Mouse (Mus musculus) naive thymus-derived CD4-positive, alpha-beta T cell, adult 2 months (primary cell): ENCODE data around the gene Ndufs7.

Experiments
- DNase-seq: peaks from one replicate; pipeline ENCODE4 v3.0.0-alpha.2; 2011; ENCODE audit warnings: low read depth

Ndufs7 gene

GRCm38 (mm10) chr10:80262776-80263365 lies 13.9 kb downstream of the Ndufs7 start:
- no peak for DNase-seq

- peak; percentile 99 for DNase-seq
Measured at GRCm38 (mm10) chr10:80264341-80265148, 15.6 kb downstream of the Ndufs7 start.

DNA sequence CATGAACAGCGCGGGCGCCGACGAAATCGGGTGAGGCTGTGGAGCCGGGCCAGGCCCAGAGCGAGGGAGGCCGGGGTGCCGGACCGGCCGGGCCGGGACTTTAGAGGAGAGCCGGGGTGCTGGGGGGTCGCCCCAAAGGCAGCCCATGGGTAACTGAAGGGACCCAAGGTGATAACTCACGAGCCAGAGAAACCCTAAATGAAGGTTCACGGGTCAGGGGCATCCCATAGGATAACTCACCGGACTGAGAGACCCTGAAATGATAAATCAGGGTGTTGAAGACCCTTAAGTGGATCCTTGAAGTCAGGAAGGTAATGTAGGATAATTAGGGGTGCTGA lies 16.2 kb downstream of the Ndufs7 start:
- DNase-seq: no peak

DNA sequence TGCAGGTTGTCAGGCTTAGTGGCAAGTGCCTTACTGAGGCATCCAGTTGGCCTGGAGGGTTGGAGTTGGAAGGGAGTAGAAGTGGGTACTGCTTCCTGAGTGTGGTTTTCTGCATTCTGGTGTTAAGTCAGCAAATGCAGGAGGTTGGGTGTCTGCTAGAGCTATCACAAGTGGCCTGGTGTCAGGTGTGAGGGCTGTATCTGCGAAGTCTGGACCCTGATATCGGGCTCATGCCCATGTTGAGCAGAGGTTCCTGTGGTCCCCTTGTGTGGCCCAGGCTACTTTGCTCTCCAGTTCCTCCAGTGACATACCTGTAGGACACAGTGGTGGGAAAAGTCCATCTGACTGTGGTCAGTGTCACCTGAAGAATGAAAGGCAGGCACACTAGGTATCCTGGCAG lies 21.2 kb downstream of the Ndufs7 start:
- no peak for DNase-seq

- DNase-seq: no peak
Measured at GRCm38 (mm10) chr10:80270734-80271181, 21.8 kb downstream of the Ndufs7 start.

DNA sequence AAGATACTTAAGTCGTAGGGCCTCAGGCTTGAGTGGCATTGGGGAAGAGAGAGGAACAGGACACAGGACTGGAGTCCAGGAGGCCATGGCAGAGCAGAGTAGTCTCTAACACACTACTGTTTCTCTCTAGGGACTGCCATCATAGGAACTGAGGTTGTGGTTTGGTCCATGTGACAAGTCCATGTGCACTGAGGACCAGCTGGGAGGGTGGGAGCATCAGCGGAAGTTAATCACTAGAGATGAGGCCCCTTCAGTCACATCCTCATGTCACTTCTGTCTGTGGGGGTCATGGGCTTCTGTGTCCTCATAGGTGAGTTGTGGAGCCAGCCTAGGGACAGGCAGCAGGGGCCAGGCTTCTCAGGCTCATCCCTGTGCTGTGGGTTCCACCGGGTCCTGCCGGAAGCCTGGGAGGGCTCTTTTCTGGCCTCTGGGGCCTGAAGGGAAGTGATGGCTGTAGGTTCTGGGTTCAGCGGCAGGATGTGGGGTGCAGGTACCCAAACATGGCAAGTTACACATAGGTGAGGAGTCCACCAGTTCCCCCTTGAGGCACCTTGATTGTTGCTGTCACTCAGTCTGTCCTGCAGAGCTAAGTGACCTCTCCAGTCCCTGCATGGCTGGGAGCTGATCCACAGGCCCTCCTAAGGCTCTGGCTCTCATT lies 22.4 kb downstream of the Ndufs7 start:
- DNase-seq: peak; percentile 47

GRCm38 (mm10) chr10:80271870-80272585 lies 23.1 kb downstream of the Ndufs7 start:
- DNase-seq: no peak

DNA sequence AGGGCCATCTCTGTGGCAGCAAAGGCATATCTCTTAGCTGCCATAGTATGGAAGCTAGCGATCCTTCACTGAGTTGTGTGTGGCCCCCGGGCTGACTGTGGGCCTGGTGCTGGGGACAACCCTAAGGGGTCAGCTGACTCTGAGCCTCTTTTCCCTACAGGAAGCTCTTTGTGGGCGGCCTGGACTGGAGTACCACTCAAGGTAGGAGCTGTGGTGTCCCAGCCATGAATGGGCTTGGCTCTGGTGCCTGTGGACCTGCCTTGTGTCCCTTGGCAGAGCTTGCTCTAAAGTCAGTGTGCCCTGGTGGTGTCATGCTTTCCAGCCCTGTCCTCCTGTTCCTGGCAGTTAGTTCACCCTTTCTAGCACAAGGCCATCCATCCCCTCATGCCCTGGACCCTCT lies 24.9 kb downstream of the Ndufs7 start:
- no peak for DNase-seq

- DNase-seq: no peak
Measured at GRCm38 (mm10) chr10:80276238-80276637, 27.3 kb downstream of the Ndufs7 start.

DNA sequence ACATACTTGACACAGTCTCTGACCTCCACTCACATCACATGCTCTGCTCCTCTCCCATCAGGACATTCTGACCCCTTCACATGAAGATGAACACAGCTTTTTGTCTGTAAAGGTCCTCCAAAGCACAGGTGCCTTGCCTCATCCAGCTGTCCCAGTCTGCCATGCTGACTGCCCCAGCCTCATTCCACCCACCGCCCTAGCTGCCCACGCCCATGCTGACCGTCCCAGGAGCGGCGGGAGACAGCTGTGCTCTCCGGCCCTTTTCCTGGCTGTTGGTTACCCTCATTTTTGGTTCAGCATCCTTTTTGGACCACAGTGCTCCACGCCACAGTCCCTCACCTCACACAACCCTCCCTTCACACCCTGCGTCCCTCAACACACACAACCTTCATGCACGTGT lies 29.5 kb downstream of the Ndufs7 start:
- DNase-seq: no peak

GRCm38 (mm10) chr10:80279273-80279672 lies 30.4 kb downstream of the Ndufs7 start:
- DNase-seq: no peak

GRCm38 (mm10) chr10:80281304-80281703 lies 32.4 kb downstream of the Ndufs7 start:
- DNase-seq: no peak

- DNase-seq: no peak
Measured at GRCm38 (mm10) chr10:80281921-80282371, 33.0 kb downstream of the Ndufs7 start.

GRCm38 (mm10) chr10:80282481-80283441 lies 33.8 kb downstream of the Ndufs7 start:
- DNase-seq: no peak

DNA sequence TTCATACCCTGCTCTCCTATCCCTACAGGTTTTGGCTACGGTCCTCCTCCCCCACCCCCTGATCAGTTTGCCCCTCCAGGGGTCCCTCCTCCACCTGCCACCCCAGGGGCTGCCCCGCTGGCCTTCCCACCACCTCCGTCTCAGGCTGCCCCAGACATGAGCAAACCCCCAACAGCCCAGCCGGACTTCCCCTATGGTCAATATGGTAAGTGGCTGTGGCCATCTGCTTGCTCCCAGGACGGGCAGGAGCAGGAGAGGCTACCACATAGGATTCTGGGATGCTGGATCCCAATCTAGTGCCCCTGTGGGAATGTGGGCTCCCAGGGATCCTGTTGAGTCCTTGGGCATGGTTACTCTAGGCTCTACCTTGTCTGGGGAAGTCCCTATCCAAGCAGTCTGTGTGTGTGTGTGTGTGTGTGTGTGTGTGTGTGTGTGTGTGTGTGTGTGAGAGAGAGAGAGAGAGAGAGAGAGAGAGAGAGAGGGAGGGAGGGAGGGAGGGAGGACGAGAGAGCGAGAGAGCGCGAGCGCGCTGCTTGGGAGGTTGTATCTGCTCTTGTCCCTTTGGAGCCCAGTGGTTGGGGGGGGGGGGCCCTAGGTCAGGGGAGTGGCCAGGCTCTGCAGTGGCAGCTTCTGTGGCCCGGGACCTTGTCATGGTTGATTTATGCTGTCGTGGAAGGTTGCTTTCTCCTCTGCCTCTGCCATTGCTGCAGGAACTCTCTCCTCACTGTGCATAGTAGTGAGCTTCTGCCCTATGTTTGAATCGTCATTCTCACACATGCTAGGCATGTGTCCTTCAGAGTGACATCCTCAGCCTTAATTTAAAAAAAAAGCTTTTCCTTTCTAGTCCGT lies 36.5 kb downstream of the Ndufs7 start:
- DNase-seq: no peak

- DNase-seq: no peak
Measured at GRCm38 (mm10) chr10:80288097-80288496, 39.2 kb downstream of the Ndufs7 start.

DNA sequence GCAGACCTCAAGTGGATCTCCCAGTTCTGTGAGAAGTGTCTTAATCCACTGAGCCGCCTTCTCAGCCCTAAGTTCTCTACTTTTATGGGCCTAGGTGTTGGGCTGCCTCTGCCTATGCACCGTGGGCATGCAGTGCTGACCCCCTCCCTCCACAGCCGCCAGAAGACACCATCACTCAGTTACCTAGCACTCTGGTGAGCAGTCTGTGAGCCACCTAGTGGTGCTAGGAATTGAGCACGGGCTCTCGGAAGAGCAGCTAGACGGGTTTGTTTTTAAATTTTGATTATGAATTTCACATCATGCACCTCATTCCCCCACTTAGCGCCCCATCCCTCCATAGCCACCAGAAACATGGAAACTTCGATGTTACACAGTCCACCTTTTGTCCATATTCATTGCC lies 39.7 kb downstream of the Ndufs7 start:
- DNase-seq: no peak

DNA sequence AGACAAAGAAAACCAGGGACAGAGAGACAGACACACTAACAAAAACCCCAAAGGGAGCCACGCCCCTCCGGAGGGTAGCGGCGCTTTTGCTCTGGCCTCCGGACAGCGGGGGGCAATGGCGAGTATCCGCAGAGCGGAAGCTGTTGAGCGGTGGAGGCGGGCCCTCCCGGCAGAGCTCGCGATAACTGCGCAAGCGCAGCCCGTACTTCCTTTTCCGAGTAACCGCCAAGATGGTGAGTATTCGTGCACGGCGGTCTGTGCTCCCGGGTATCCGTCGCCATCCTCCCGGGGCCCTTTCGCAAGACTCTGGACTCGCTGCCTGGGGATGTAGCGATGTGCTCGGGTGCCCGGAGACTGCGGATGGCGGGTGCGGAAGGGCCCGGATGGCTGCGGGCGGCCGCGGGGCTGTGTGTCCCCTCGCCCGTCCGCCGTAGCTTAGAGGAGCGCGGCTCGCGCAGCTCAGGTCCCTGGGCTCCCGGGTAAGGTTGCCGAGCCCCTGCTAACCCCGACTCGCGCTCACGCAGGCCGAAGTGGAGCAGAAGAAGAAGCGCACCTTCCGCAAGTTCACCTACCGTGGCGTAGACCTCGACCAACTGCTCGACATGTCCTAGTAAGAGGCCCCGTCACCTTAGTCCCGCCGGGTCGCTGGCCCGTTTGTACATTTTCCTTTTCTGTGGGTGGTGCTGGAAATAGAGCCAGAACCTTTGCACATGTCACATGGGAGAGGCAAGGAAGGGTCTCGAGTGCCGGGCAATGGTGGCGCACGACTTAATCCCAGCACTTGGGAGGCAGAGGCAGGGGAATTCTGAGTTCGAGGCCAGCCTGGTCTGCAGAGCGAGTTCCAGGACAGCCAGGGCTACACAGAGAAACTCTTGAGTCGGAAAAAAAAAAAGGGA lies 43.6 kb downstream of the Ndufs7 start, which contains the start of gene Rps15:
Rps15 (plus strand) TSS at position 203 of the 896 bp plus-strand sequence.
- peak; percentile 98 for DNase-seq

DNA sequence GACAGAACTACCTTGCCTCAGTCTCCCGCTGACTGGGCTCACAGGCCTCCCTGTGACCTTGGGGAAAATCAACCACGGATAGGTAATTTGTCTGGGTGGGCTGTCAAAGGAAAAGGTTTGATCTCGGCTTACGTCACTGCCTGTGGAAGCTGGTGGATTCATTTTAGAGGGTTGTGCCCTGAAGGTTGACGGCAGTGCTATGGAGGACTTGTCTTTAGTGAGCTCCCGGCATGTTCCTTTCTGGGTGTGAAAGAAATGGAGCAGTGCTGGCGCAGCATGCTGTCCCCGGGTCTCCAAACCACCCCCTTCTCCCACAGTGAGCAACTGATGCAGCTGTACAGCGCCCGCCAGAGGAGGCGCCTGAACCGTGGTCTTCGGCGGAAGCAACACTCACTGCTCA lies 44.4 kb downstream of the Ndufs7 start:
- DNase-seq: peak; percentile 44
